Mouse (Mus musculus): ENCODE data around the gene Mkrn2os. TPM values are rescaled to one million over a fixed set of nuclear protein-coding genes. Genes with fewer than 3 reads are reported as not detected.

The Mkrn2os gene
- total and polyA plus RNA-seq, 2 experiments from 2014 or later = 0.36 TPM; not detected in 1

DNA sequence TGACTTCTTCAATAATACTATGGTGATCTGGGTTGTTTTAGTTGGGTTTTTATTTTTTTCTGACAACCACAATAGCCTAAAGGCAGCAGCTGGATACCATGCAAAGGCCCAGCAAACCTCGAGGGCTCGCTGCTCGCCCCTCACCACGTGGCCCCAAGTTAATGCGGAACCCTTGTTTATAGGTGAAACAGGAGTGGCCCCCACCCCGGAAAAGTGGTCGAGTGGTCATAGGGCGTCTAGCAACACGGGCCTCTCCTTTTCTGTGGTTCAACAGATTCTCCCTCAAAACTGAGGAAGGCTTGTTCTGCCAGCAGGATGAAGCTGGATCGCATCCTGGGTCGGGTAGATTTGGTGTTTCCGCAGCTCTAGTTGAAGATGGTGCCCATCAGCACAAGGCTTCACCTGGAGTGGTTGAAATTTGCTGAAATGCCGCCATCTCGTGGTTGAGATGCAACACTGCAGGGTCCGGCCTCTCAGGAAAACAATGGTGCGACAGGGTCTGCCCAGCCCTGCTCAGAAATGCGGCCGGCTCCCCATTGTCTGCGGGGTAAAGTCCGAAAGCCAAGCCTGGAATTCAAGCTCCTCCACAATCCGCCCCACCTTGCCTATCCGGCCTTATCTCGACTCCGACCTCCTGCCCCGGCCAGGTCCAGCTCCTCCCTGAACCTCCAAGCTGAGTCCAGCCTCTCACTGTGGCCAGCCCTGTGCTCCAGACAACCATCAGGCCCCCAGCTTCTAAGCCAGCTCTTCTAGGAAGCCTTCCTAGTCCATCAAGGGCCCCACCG, 53.5 kb downstream of the Mkrn2os start:
- WGBS = 20% methylated on average over 26 of the region's 26 CpGs
- H3K4me2 ChIP-seq (ENCODE audit: low read depth, low read length, poor library complexity, severe bottlenecking) = peak overlapping the region; percentile 62
- TF ChIP-seq CTCF (IDR thresholded peaks at IDR 0.05) = peak; percentile 95
- H3K27ac ChIP-seq (ENCODE audit: low read depth, low read length) = no peak overlapping the region; the same call in 1 of the 2 replicates
- no peaks in the 10 kb centered on the region for H3K36me3 ChIP-seq (ENCODE audit: insufficient read depth, low read length)
- peak; percentile 88 for ATAC-seq (ENCODE audit: low FRiP score)
- H3K27me3 ChIP-seq (ENCODE audit: insufficient read depth, low read length) = no peaks in the 10 kb centered on the region
- H3K9me3 ChIP-seq (ENCODE audit: low read length) = no peaks in the 10 kb centered on the region
- peak; percentile 87 for DNase-seq (ENCODE audit: low spot score)
- H3K4me3 ChIP-seq (ENCODE audit: low read depth, low read length) = peak overlapping the region; percentile 24
- H3K4me1 ChIP-seq (ENCODE audit: insufficient read depth, low read length) = no peaks in the 10 kb centered on the region
- H3K9ac ChIP-seq (replicated peaks; ENCODE audit: low read length, poor library complexity, severe bottlenecking) = peak overlapping the region; percentile 59

DNA sequence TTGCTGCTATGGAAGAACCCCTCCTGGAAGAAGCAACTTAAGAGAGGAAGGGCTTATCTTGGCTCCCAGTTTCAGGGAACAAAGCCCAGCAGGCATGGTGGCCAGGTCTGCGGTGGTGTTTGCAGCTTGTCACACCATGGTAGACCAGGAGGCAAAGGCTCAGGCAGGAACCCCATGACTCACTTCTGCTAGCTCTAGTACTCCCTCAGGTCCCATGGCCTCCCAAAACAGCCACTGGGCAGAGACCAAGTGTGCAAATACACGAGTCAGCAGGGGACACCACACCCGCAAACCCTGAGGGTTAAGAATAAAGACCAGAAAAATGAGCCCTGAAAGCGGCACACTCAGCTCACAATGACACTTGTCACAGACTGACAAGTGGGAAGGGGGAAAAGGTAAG, 56.2 kb downstream of the Mkrn2os start:
- Histone ChIP-seq H3K9ac (replicated peaks; ENCODE audit: low read length, poor library complexity, severe bottlenecking) (no peak overlapping the region), H3K4me3 (ENCODE audit: low read depth, low read length) (no peak overlapping the region), H3K36me3 (ENCODE audit: insufficient read depth, low read length) (no peaks in the 10 kb centered on the region), H3K9me3 (ENCODE audit: low read length) (no peaks in the 10 kb centered on the region), H3K27ac (ENCODE audit: low read depth, low read length) (no peak overlapping the region), H3K4me1 (ENCODE audit: insufficient read depth, low read length) (no peaks in the 10 kb centered on the region), H3K27me3 (ENCODE audit: insufficient read depth, low read length) (no peaks in the 10 kb centered on the region), H3K4me2 (ENCODE audit: low read depth, low read length, poor library complexity, severe bottlenecking) (no peak overlapping the region)
- ATAC-seq (ENCODE audit: low FRiP score) (no peak), DNase-seq (ENCODE audit: low spot score) (no peak)
- TF ChIP-seq CTCF (IDR thresholded peaks at IDR 0.05) = no peak
- WGBS = 51% methylated on average over 4 of the region's 4 CpGs

- ATAC-seq (ENCODE audit: low FRiP score) (no peak), DNase-seq (ENCODE audit: low spot score) (peak; percentile 40)
- Histone ChIP-seq H3K4me1 (ENCODE audit: insufficient read depth, low read length) (no peaks in the 10 kb centered on the region), H3K4me2 (ENCODE audit: low read depth, low read length, poor library complexity, severe bottlenecking) (no peak overlapping the region), H3K4me3 (ENCODE audit: low read depth, low read length) (no peak overlapping the region), H3K9me3 (ENCODE audit: low read length) (no peaks in the 10 kb centered on the region), H3K27me3 (ENCODE audit: insufficient read depth, low read length) (no peaks in the 10 kb centered on the region), H3K27ac (ENCODE audit: low read depth, low read length) (no peak overlapping the region), H3K36me3 (ENCODE audit: insufficient read depth, low read length) (no peaks in the 10 kb centered on the region), H3K9ac (replicated peaks; ENCODE audit: low read length, poor library complexity, severe bottlenecking) (no peak overlapping the region)
- no peak for TF ChIP-seq CTCF (IDR thresholded peaks at IDR 0.05)
- 72% methylated on average over 7 of the region's 7 CpGs for WGBS
These were observed 57.8 kb downstream of the Mkrn2os start for GRCm38 (mm10) chr6:115534617-115535016.

Other genes with a start within 250 kb of the Mkrn2os start
- 2.0 TPM in 1 of 2 replicates, not detected in the other for gene Pparg, start 231.6 kb downstream of the Mkrn2os start, total RNA-seq (2014; rRNA removed)
- gene Pparg, start 231.6 kb downstream of the Mkrn2os start, polyA plus RNA-seq (2015; fragmentation: Nextera tagmentation; extraction: Ambion mirVana) = 0.25 and 0.33 TPM in 2 replicates
- 15.0 and 22.9 TPM in 2 replicates for gene Tsen2, start 47.9 kb downstream of the Mkrn2os start, total RNA-seq (2014; rRNA removed)
- gene Tsen2, start 47.9 kb downstream of the Mkrn2os start, polyA plus RNA-seq (2015; fragmentation: Nextera tagmentation; extraction: Ambion mirVana) = 24.1 and 29.0 TPM in 2 replicates
- 19.1 and 26.1 TPM in 2 replicates for gene Mkrn2, start 9.3 kb upstream of the Mkrn2os start, total RNA-seq (2014; rRNA removed)
- 34.4 and 41.4 TPM in 2 replicates for gene Mkrn2, start 9.3 kb upstream of the Mkrn2os start, polyA plus RNA-seq (2015; fragmentation: Nextera tagmentation; extraction: Ambion mirVana)
- gene Raf1, start 84.1 kb upstream of the Mkrn2os start, total RNA-seq (2014; rRNA removed) = 195 and 196 TPM in 2 replicates
- gene Raf1, start 84.1 kb upstream of the Mkrn2os start, polyA plus RNA-seq (2015; fragmentation: Nextera tagmentation; extraction: Ambion mirVana) = 88.2 and 89.1 TPM in 2 replicates
- gene Tmem40, start 169.8 kb upstream of the Mkrn2os start, total RNA-seq (2014; rRNA removed) = 0.99 and 1.5 TPM in 2 replicates
- gene Tmem40, start 169.8 kb upstream of the Mkrn2os start, polyA plus RNA-seq (2015; fragmentation: Nextera tagmentation; extraction: Ambion mirVana) = 1.5 TPM in 2 replicates
- gene Cand2, start 182.0 kb upstream of the Mkrn2os start, total RNA-seq (2014; rRNA removed) = 9.3 and 10.2 TPM in 2 replicates
- gene Cand2, start 182.0 kb upstream of the Mkrn2os start, polyA plus RNA-seq (2015; fragmentation: Nextera tagmentation; extraction: Ambion mirVana) = 4.2 and 4.3 TPM in 2 replicates
- 768 and 939 TPM in 2 replicates for gene Rpl32, start 216.2 kb upstream of the Mkrn2os start, total RNA-seq (2014; rRNA removed)
- gene Rpl32, start 216.2 kb upstream of the Mkrn2os start, polyA plus RNA-seq (2015; fragmentation: Nextera tagmentation; extraction: Ambion mirVana) = 982 and 1,027 TPM in 2 replicates
- 3.2 and 3.8 TPM in 2 replicates for gene Efcab12, start 245.8 kb upstream of the Mkrn2os start, total RNA-seq (2014; rRNA removed)
- gene Efcab12, start 245.8 kb upstream of the Mkrn2os start, polyA plus RNA-seq (2015; fragmentation: Nextera tagmentation; extraction: Ambion mirVana) = 1.5 and 2.1 TPM in 2 replicates